Mouse (Mus musculus): ENCODE results near the gene Prss32.

The Prss32 gene

GRCm38 (mm10) chr17:23843812-23844273 lies at the start of gene Prss32, which contains the start of gene Prss41:
Gene Prss32, plus strand, starts transcription at chr17:23843855.
Gene Prss41, minus strand, starts transcription at chr17:23844172.
- DNase-seq, result peak; percentile 71 to 80

- no peak for DNase-seq
Measured at GRCm38 (mm10) chr17:23795323-23795722, 48.3 kb upstream of the Prss32 start.

GRCm38 (mm10) chr17:23797316-23797715 lies 46.3 kb upstream of the Prss32 start:
- DNase-seq, result no peak

GRCm38 (mm10) chr17:23801627-23802026 lies 42.0 kb upstream of the Prss32 start:
- DNase-seq, result no peak

- DNase-seq, result peak; percentile 98 to 99
Measured at GRCm38 (mm10) chr17:23802746-23803365, 40.8 kb upstream of the Prss32 start.

- DNase-seq, result peak; percentile 90 to 95
Measured at GRCm38 (mm10) chr17:23803366-23804041, 40.2 kb upstream of the Prss32 start.

- DNase-seq, result no peak
Measured at GRCm38 (mm10) chr17:23804426-23805085, 39.1 kb upstream of the Prss32 start.

- DNase-seq, result peak; percentile 62 to 66
Measured at GRCm38 (mm10) chr17:23806867-23807266, 36.8 kb upstream of the Prss32 start.

- DNase-seq, result no peak
Measured at GRCm38 (mm10) chr17:23807918-23808317, 35.7 kb upstream of the Prss32 start.

- DNase-seq, result no peak
Measured at GRCm38 (mm10) chr17:23815641-23816040, 28.0 kb upstream of the Prss32 start.

GRCm38 (mm10) chr17:23818579-23818978 lies 25.1 kb upstream of the Prss32 start:
- DNase-seq, result no peak

GRCm38 (mm10) chr17:23819235-23819634 lies 24.4 kb upstream of the Prss32 start:
- no peak for DNase-seq

- DNase-seq, result no peak
Measured at GRCm38 (mm10) chr17:23820731-23821130, 22.9 kb upstream of the Prss32 start.

GRCm38 (mm10) chr17:23822094-23822493 lies 21.6 kb upstream of the Prss32 start:
- DNase-seq, result peak in 1 of 2 experiments; percentile 35

GRCm38 (mm10) chr17:23823018-23823417 lies 20.6 kb upstream of the Prss32 start:
- no peak for DNase-seq

GRCm38 (mm10) chr17:23823614-23824013 lies 20.0 kb upstream of the Prss32 start:
- DNase-seq, result no peak

GRCm38 (mm10) chr17:23825591-23825990 lies 18.1 kb upstream of the Prss32 start:
- DNase-seq, result no peak

GRCm38 (mm10) chr17:23828271-23829001 lies 15.2 kb upstream of the Prss32 start:
- peak in 1 of 2 experiments; percentile 78 for DNase-seq

- DNase-seq, result peak; percentile 88 to 90
Measured at GRCm38 (mm10) chr17:23829064-23829619, 14.5 kb upstream of the Prss32 start, which contains the start of gene Elob. Gene Elob, minus strand, starts transcription at chr17:23829136.

- no peak for DNase-seq
Measured at GRCm38 (mm10) chr17:23831201-23831600, 12.5 kb upstream of the Prss32 start.

- peak in 1 of 2 experiments; percentile 1 for DNase-seq
Measured at GRCm38 (mm10) chr17:23836006-23836575, 7.6 kb upstream of the Prss32 start, which contains the start of gene Prss33. Gene Prss33, minus strand, starts transcription at chr17:23836056.

- DNase-seq, result peak; percentile 75 to 83
Measured at GRCm38 (mm10) chr17:23841145-23841544, 2.5 kb upstream of the Prss32 start.
